Mouse (Mus musculus): ENCODE results near the gene Borcs5.

DNA sequence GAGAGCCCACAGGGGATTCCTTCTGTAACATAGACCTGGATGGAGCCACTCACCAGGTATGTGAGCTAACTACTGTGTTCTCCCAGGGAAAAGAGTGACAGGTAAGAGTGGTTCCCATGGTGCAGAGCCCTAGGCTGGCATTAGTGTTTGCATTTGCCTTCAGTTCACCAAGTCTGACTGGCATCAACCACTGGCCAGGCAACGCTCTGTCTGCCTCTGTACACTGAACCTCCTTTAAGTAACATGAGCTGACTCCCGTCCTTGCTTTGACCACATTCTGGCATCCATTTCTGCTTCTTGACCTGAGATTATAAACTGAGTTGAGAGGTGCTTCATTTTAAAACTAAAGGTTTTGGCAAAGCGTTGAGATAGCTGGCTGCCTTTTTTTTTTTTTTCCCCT, 56.3 kb downstream of the Borcs5 start:
- no peak for TF ChIP-seq CTCF (IDR thresholded peaks at IDR 0.05; ENCODE audit: low read depth)
- TF ChIP-seq EP300 (IDR thresholded peaks at IDR 0.05; ENCODE audit: low read depth): no peak
